Mouse (Mus musculus) CH12.LX (cell line): Measurements from ENCODE around the gene Atp13a2.

Experiments used
- CHD2 ChIP-seq: IDR thresholded peaks from 2 replicates; pipeline ENCODE4 v1.6.1; 2011; ENCODE audit warnings: low read length, improper control_type of control experiment
- CTCF ChIP-seq, 2 experiments: IDR thresholded peaks in 1 of 2; conservative IDR thresholded peaks in 1 of 2; 2 replicates each; pipeline ENCODE4 v1.5.1; 2011 to 2012; ENCODE audit warnings: low read depth in 2 of 2, low read length in 2 of 2, improper control_type of control experiment in 1 of 2, inconsistent platforms in 1 of 2, mild to moderate bottlenecking in 1 of 2, moderate library complexity in 1 of 2
- E2F4 ChIP-seq: IDR thresholded peaks from 2 replicates; pipeline ENCODE4 v1.6.1; 2011; ENCODE audit warnings: low read depth, low read length, improper control_type of control experiment; ENCODE audit not compliant: insufficient replicate concordance
- EP300 ChIP-seq: IDR thresholded peaks from 2 replicates; pipeline ENCODE4 v1.6.1; 2011; ENCODE audit warnings: low read length, improper control_type of control experiment
- HCFC1 ChIP-seq: IDR thresholded peaks from 2 replicates; pipeline ENCODE4 v1.6.1; 2012; ENCODE audit warnings: low read depth, mild to moderate bottlenecking, inconsistent platforms, low read length, improper control_type of control experiment
- MEF2A ChIP-seq: IDR thresholded peaks from 2 replicates; pipeline ENCODE4 v1.6.1; 2014; ENCODE audit warnings: low read depth, mild to moderate bottlenecking, inconsistent platforms, low read length, improper control_type of control experiment, borderline replicate concordance
- POLR2A ChIP-seq: IDR thresholded peaks from 2 replicates; pipeline ENCODE4 v1.6.1; 2011; ENCODE audit warnings: low read depth, mild to moderate bottlenecking, improper control_type of control experiment, low read length
- UBTF ChIP-seq: IDR thresholded peaks from 2 replicates; pipeline ENCODE4 v1.6.1; 2012; ENCODE audit warnings: low read depth, mild to moderate bottlenecking, inconsistent platforms, low read length, improper control_type of control experiment, moderate library complexity
- USF2 ChIP-seq: conservative IDR thresholded peaks from 2 replicates; pipeline ENCODE4 v1.6.1; 2011; ENCODE audit warnings: low read depth, low read length, improper control_type of control experiment
- ZMIZ1 ChIP-seq: IDR thresholded peaks from 2 replicates; pipeline ENCODE4 v1.6.1; 2012; ENCODE audit warnings: low read depth, mild to moderate bottlenecking, inconsistent platforms, low read length, improper control_type of control experiment

DNA sequence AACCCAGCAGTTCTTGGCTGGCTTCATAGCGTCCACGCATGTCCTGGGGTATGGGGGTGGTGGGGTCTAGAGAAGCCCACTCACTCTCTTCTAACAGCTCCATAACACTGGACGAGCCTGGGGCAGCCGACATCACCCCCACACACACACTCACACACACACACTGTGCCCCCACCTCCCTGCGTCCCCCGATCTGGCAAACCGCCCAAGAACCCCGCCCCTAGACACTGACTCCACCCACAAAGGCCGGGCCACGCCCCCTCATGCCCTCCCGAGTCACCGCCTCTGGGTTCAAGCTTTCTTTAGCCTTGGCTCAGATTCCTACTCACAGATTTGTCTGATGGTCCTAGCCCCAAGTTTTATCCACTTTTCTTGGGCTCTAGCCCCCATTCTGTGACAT lies 54.4 kb downstream of the Atp13a2 start:
- no peak for TF ChIP-seq POLR2A
- TF ChIP-seq E2F4 = no peak
- no peak for TF ChIP-seq UBTF
- no peak for TF ChIP-seq EP300
- TF ChIP-seq HCFC1 = no peak
- no peak for TF ChIP-seq CHD2
- TF ChIP-seq CTCF (conservative IDR thresholded peaks at IDR 0.05 in 1 of 2, IDR thresholded peaks at IDR 0.05 in 1 of 2; ENCODE audit: low read depth in 2 of 2, low read length in 2 of 2) = no peak
- no peak for TF ChIP-seq ZMIZ1
- no peak for TF ChIP-seq MEF2A
- TF ChIP-seq USF2 = no peak
